Mouse (Mus musculus): Measurements from ENCODE around the gene Abtb1. TPM values are rescaled to one million over a fixed set of nuclear protein-coding genes. Genes with fewer than 3 reads are reported as not detected.

The Abtb1 gene
- 22.9 and 25.3 TPM in 2 replicates for polyA plus RNA-seq (2016; fragmentation: Nextera tagmentation; extraction: Ambion mirVana)

GRCm38 (mm10) chr6:88841781-88842689, at the start of gene Abtb1:
Gene Abtb1, minus strand, starts transcription at chr6:88841984.
- peak within 1 kb of the TSS; percentile 90 for H3K27ac ChIP-seq
- H3K9me3 ChIP-seq (replicated peaks) = no peaks in the 10 kb centered on the region
- peak within 1 kb of the TSS; percentile 85 for H3K4me3 ChIP-seq
- WGBS = under 1% methylated on average over 72 of the region's 72 CpGs
- peaks cover 26% of the 10 kb centered on the region for H3K36me3 ChIP-seq
- DNase-seq (ENCODE audit: low spot score) = peak; percentile 97
- H3K4me1 ChIP-seq = peaks cover 25% of the 10 kb centered on the region
- H3K27me3 ChIP-seq (ENCODE audit: low read depth, poor library complexity, severe bottlenecking) = no peaks in the 10 kb centered on the region

GRCm38 (mm10) chr6:88890832-88891231, 49.0 kb upstream of the Abtb1 start:
- DNase-seq (ENCODE audit: low spot score) = no peak
- H3K4me1 ChIP-seq = peaks cover 3% of the 10 kb centered on the region; the same call in 1 of the 2 replicates
- H3K4me3 ChIP-seq = no peak overlapping the region
- no peaks in the 10 kb centered on the region for H3K27me3 ChIP-seq (ENCODE audit: low read depth, poor library complexity, severe bottlenecking)
- no peak overlapping the region for H3K27ac ChIP-seq
- peaks cover 100% of the 10 kb centered on the region for H3K36me3 ChIP-seq
- 94% methylated on average over 7 of the region's 7 CpGs for WGBS
- no peaks in the 10 kb centered on the region for H3K9me3 ChIP-seq (replicated peaks)

DNA sequence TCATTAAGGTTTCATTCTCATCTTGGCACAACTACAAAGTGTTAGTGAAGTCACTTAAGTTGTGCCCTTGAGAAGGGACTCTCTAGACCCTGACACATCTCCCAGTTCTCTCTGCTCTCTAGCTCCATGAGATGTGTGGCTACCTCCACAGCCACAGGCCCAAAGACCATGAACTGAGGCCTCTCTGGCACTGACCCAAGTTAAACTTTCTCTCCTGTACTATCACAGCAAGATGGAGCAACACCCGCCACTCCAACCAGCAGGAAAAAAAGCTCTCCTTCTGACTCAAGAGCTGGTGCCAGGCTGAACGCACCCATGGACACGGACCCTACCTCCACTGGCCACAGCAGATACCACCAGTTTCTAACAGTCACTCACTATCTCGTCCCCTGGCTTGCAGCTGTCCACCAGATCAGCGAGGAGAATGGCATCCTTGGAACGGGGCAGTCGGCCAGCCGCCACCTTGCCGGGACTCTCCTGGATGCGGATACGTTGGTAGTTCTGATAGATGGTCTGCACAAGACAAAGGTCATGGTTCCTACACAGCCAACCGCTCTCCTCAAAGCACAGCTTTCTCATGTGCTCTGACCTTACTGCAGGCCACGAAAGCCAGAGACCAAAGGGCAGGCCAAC, 47.7 kb upstream of the Abtb1 start:
- Histone ChIP-seq H3K4me1 (no peaks in the 10 kb centered on the region), H3K27ac (no peak overlapping the region), H3K4me3 (no peak overlapping the region), H3K36me3 (peaks cover 100% of the 10 kb centered on the region), H3K27me3 (ENCODE audit: low read depth, poor library complexity, severe bottlenecking) (no peaks in the 10 kb centered on the region), H3K9me3 (replicated peaks) (no peaks in the 10 kb centered on the region)
- 93% methylated on average over 13 of the region's 13 CpGs for WGBS
- DNase-seq (ENCODE audit: low spot score) = no peak

DNA sequence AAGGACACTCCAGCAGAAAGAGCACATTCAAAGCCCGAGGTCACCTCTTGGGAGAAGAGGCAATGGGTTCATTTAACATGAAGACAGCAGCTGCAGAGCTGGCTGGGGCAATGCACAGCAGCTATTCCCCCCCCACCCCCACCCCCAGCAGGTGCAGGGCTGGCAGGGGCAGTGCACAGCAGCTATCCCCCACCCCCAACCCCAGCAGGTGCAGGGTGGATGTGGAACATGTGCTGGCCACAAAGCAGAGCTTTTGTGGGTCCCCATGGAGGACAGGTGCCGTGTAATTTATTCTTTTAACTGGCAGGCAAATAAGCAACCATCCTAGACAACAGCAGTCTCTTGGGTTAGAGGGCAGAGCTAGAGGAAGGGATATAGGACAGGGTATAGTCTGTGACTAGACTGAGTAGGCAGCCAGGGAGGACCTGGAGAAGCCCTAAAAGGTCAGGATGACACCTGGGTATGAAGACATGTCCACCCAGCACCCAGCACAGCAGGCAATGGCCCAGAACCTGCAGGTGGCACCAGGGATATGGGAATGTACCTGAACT, 44.7 kb upstream of the Abtb1 start:
- no peak for DNase-seq (ENCODE audit: low spot score)
- no peaks in the 10 kb centered on the region for H3K27me3 ChIP-seq (ENCODE audit: low read depth, poor library complexity, severe bottlenecking)
- H3K9me3 ChIP-seq (replicated peaks) = no peaks in the 10 kb centered on the region
- WGBS = 86% methylated on average over 2 of the region's 2 CpGs
- peaks cover 100% of the 10 kb centered on the region for H3K36me3 ChIP-seq
- H3K4me3 ChIP-seq = no peak overlapping the region
- no peaks in the 10 kb centered on the region for H3K4me1 ChIP-seq
- no peak overlapping the region for H3K27ac ChIP-seq

DNA sequence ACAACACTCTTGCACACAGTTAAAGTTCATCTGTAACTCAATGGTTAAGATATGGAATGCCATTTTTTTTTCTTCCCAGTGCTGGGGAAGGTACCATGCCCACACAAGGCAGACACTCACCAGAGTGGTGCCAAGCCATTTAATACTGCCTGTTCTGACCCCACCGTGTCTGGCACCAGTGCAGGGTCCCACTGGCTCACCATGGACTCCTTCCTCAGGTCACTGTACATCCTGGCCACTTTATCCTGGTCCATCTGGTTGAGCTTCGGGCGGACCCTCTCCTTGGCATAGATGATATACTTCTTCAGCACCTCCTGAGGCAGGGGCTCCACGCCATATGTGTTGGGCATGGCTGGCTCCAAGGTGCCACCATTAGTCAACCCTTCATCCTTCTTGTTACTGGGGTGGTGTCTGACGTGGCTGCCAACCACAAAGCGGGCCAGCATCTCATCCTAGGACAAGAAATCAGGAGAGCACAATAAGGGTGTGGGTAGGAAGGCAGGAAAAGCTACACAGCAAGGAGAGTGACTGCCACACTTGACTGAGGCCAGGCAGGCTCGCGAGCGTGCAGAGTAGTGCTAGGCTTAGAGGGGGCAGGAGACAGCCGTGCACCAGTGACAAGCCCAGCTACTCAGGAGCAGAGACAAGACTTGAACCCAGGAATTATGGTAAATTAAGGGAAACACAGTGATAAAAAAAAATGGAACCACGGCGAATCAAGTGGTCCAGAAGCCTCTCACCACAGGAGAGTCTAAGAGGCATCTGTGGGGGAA, 44.0 kb upstream of the Abtb1 start:
- H3K27me3 ChIP-seq (ENCODE audit: low read depth, poor library complexity, severe bottlenecking) = no peaks in the 10 kb centered on the region
- no peak for DNase-seq (ENCODE audit: low spot score)
- peaks cover 100% of the 10 kb centered on the region for H3K36me3 ChIP-seq
- H3K9me3 ChIP-seq (replicated peaks) = no peaks in the 10 kb centered on the region
- no peak overlapping the region for H3K27ac ChIP-seq
- 94% methylated on average over 12 of the region's 12 CpGs for WGBS
- H3K4me1 ChIP-seq = no peaks in the 10 kb centered on the region
- H3K4me3 ChIP-seq = no peak overlapping the region

GRCm38 (mm10) chr6:88884690-88885089, 42.9 kb upstream of the Abtb1 start:
- Histone ChIP-seq H3K36me3 (peaks cover 98% of the 10 kb centered on the region), H3K27me3 (ENCODE audit: low read depth, poor library complexity, severe bottlenecking) (no peaks in the 10 kb centered on the region), H3K4me3 (no peak overlapping the region), H3K4me1 (no peaks in the 10 kb centered on the region), H3K27ac (no peak overlapping the region), H3K9me3 (replicated peaks) (no peaks in the 10 kb centered on the region)
- no peak for DNase-seq (ENCODE audit: low spot score)
- WGBS = 94% methylated on average over 17 of the region's 17 CpGs

- Histone ChIP-seq H3K27me3 (ENCODE audit: low read depth, poor library complexity, severe bottlenecking) (no peaks in the 10 kb centered on the region), H3K36me3 (peaks cover 93% of the 10 kb centered on the region), H3K9me3 (replicated peaks) (no peaks in the 10 kb centered on the region), H3K4me3 (no peak overlapping the region), H3K27ac (no peak overlapping the region), H3K4me1 (no peaks in the 10 kb centered on the region)
- WGBS = 91% methylated on average over 10 of the region's 10 CpGs
- no peak for DNase-seq (ENCODE audit: low spot score)
These were observed 42.4 kb upstream of the Abtb1 start for GRCm38 (mm10) chr6:88884195-88884594.

- peaks cover 71% of the 10 kb centered on the region for H3K36me3 ChIP-seq
- WGBS = 92% methylated on average over 7 of the region's 7 CpGs
- H3K27ac ChIP-seq = no peak overlapping the region
- no peaks in the 10 kb centered on the region for H3K4me1 ChIP-seq
- no peak for DNase-seq (ENCODE audit: low spot score)
- H3K9me3 ChIP-seq (replicated peaks) = no peaks in the 10 kb centered on the region
- H3K27me3 ChIP-seq (ENCODE audit: low read depth, poor library complexity, severe bottlenecking) = no peaks in the 10 kb centered on the region
- no peak overlapping the region for H3K4me3 ChIP-seq
These were observed 39.5 kb upstream of the Abtb1 start for GRCm38 (mm10) chr6:88881334-88881733.

- H3K4me3 ChIP-seq = no peak overlapping the region
- H3K36me3 ChIP-seq = peaks cover 53% of the 10 kb centered on the region
- peaks cover 15% of the 10 kb centered on the region for H3K27me3 ChIP-seq (ENCODE audit: low read depth, poor library complexity, severe bottlenecking)
- H3K9me3 ChIP-seq (replicated peaks) = no peaks in the 10 kb centered on the region
- no peak overlapping the region for H3K27ac ChIP-seq
- H3K4me1 ChIP-seq = peaks cover 7% of the 10 kb centered on the region; the same call in 1 of the 2 replicates
- no peak for DNase-seq (ENCODE audit: low spot score)
- WGBS = 70% methylated on average over 4 of the region's 4 CpGs
These were observed 37.7 kb upstream of the Abtb1 start for GRCm38 (mm10) chr6:88879471-88879870.

DNA sequence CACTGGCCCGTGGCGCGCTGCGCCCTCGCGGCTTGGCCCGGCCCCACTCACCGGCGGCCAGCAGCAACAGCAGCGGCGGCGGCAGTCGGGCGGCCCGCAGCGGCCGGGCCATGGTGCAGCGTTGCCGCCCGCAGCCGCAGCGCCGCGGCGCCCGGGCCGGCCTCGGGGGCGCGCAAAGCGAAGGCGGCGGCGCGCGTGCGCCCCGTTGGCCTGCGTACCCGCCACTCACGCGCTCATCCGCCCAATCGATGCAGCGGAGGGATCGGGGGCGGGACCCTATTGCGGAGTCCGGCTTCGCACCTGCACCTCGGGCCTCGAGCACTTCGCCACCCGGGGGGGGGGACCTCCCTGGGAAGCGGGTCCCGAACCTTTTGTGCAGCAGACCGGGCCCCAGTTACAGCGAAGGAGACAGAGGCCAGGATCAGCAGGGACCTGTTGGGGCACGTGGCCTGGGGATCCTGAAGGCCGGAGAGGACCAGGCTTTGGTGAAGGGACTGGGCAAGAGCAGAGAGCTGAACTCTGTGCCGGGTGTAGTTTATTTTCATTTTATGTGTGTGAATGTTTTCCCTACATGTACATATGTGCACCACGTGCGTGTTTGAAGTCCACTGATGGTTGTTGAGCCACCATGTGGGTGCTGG, 33.2 kb upstream of the Abtb1 start, which contains the start of gene Podxl2:
TSS of gene Podxl2 (minus strand) at position 177 of the 641 bp plus-strand sequence.
- H3K36me3 ChIP-seq = peaks cover 8% of the 10 kb centered on the region; the same call in 1 of the 2 replicates
- peak within 1 kb of the TSS; percentile 80 for H3K4me3 ChIP-seq
- H3K27ac ChIP-seq = peak within 1 kb of the TSS; percentile 87
- WGBS = 12% methylated on average over 61 of the region's 63 CpGs
- peak; percentile 88 for DNase-seq (ENCODE audit: low spot score)
- H3K4me1 ChIP-seq = peaks cover 25% of the 10 kb centered on the region
- no peaks in the 10 kb centered on the region for H3K9me3 ChIP-seq (replicated peaks)
- H3K27me3 ChIP-seq (ENCODE audit: low read depth, poor library complexity, severe bottlenecking) = peaks cover 40% of the 10 kb centered on the region

- H3K27me3 ChIP-seq (ENCODE audit: low read depth, poor library complexity, severe bottlenecking) = peaks cover 40% of the 10 kb centered on the region
- no peaks in the 10 kb centered on the region for H3K9me3 ChIP-seq (replicated peaks)
- peak overlapping the region; percentile 80 for H3K4me3 ChIP-seq
- H3K4me1 ChIP-seq = peaks cover 25% of the 10 kb centered on the region
- H3K27ac ChIP-seq = peak overlapping the region; percentile 87
- WGBS = 4% methylated on average over 74 of the region's 74 CpGs
- DNase-seq (ENCODE audit: low spot score) = peak; percentile 54
- H3K36me3 ChIP-seq = peaks cover 7% of the 10 kb centered on the region; the same call in 1 of the 2 replicates
These were observed 32.4 kb upstream of the Abtb1 start for GRCm38 (mm10) chr6:88873965-88874867.

Measured in limb, embryonic 10.5 days (tissue).